Mouse (Mus musculus) spleen, adult 2 months (tissue): ENCODE results near the gene Srrt.

Experiments
- CTCF ChIP-seq: fragments of 200-500 bp; IDR thresholded peaks from 2 replicates; pipeline ENCODE4 v1.5.1; 2011; ENCODE audit warnings: mild to moderate bottlenecking, inconsistent platforms; ENCODE audit not compliant: insufficient read depth, insufficient read length, insufficient replicate concordance; ENCODE audit errors: extremely low read depth
- POLR2A ChIP-seq: fragments of 200-500 bp; IDR thresholded peaks from 2 replicates; pipeline ENCODE4 v1.6.1; 2011; ENCODE audit warnings: low read depth, low read length, inconsistent platforms

DNA sequence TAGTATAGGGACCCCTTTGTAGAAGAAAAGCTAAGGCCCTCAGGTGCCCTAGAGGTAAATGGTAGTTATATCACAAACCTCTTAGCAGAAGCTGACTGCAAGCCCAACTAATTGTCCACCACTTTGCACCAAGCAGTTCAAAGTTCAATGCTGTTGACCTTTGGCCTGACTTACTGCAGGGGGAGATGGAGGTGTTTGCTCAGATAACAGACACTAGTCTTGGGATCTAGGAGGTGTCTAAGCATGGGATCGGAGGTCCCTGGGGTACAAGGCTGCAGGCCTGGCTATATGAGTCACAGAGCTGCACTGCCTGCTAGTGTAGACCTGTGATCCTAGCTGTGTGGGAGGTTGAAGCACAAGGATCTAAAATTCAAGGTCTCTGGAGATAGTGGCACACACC lies 11.1 kb upstream of the Srrt start:
- TF ChIP-seq CTCF (no peak), POLR2A (no peak)
